Mouse (Mus musculus) C2C12 (cell line): ENCODE measurements around the gene Bloc1s1.

Experiments
- CTCF ChIP-seq: IDR thresholded peaks from one replicate; pipeline ENCODE4 v1.5.1; 2011; ENCODE audit not compliant: control insufficient read depth, insufficient read depth, insufficient read length
- MYOD1 ChIP-seq: IDR thresholded peaks from one replicate; pipeline ENCODE4 v1.6.1; 2011; ENCODE audit warnings: low read depth; ENCODE audit not compliant: control insufficient read depth, insufficient read length
- MYOG ChIP-seq: IDR thresholded peaks from one replicate; pipeline ENCODE4 v1.6.1; 2011; ENCODE audit not compliant: control insufficient read depth, insufficient read length; ENCODE audit errors: extremely low read depth

DNA sequence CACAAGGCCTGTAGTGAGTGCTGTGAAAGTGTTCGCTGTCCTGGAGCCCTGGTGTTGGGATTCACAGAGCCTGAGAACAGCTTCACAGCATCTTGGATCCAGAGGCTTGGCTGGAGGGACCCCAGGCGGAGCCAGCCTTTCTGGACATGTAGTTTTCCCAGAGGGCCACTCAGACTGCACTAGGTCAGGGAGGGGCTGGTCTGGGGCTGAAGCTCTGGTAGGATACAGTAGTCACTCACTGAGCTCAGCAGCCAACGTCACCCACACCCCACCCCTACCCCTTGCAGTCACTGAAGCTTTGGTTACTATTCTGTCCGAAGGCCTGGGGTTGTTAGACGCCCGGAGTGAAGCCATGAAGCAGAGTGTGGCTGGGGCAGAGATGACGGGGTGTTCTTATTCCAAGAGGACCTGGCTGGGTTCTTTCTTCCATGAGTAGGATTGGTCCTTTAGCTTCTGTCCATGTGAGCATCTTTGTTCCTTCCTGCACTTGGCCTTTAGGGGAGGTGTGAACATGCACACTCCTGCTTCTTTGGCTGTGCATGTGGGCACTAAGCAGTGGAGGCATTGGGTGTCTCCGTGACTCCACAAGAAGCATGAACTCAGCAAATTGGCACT, 12.1 kb upstream of the Bloc1s1 start:
- TF ChIP-seq CTCF (no peak), MYOD1 (no peak), MYOG (no peak)
